Mouse (Mus musculus) natural killer cell, adult 2 months (primary cell): Measurements from ENCODE around the gene Cyp2c66.
"Not testable (repeated sequence)": the region's sequence is repeated elsewhere in the genome, so short reads cannot be mapped to it uniquely, and the experiment has no call there.

Experiments used
- DNase-seq, 2 experiments: peaks; one replicate each; pipeline ENCODE4 v3.0.0; 2022; ENCODE audit warnings: low spot score in 2 of 2

The Cyp2c66 gene

DNA sequence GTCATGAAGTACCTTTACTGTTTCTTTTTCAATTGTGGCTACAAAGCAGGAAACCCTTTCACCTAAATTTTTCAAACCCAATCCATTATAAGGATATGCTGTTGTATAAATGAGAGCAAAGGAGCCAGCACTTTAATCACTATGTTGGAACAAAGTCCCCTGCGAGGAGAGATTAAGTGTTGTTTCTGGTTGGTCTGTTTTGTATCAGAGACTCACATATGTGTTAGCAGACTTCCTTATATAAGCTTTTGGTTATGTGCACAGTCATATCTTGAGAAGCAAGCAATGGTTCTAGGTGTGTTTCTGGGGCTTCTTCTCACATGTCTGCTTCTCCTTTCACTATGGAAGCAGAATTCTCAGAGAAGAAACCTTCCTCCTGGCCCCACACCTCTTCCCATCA, at the start of gene Cyp2c66:
Cyp2c66 (plus strand) TSS at position 255 of the 400 bp plus-strand sequence.
- no peak for DNase-seq

DNA sequence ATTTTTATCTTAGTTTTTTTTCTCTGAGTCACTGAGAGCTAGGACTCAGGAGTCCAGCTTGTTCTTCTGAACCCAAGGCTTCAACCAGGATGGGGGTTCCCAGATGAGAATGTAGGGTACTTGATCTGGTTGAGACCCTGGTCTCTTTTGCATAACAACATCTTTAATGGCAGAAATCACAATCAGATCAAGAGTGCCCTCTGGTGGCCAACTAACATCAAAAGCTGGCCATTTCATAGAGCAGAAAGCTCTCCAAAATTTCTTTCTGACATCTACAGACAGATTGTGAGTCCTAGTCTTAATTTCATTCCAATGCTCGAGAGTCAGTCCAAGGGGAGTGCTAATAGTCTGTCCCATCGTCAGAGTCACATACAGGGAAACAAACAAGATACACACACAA, 14.9 kb upstream of the Cyp2c66 start:
- not testable (repeated sequence) for DNase-seq

DNA sequence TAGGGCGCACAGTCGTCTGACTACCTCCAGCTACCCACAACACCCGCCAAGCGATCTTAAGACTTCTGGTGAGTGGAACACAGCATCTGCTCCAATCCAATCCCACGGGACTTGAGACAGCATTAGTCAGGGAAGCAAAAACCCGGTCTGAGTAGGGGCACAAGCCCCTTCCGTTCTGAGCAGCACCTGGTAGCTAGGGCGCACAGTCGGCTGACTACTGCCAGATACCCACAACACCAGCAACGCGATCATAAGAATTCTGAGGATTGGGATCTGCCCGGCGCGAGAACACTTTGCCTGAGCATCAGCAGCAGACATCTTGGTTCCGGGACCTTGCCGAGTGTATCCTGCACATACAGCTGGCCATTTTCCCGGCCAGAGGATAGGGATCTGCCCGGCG, 43.1 kb downstream of the Cyp2c66 start:
- DNase-seq = not testable (repeated sequence)
